Mouse (Mus musculus) liver, adult 2 months (tissue): ENCODE data around the gene Tomm40l.

Source experiments
- CTCF ChIP-seq: fragments of 200-500 bp; IDR thresholded peaks from 2 replicates; pipeline ENCODE4 v1.5.1; 2011; ENCODE audit warnings: low read depth, low read length, control low read depth
- POLR2A ChIP-seq: fragments of 200-500 bp; IDR thresholded peaks from 2 replicates; pipeline ENCODE4 v1.6.1; 2011; ENCODE audit warnings: low read length, control low read depth; ENCODE audit not compliant: insufficient read depth; ENCODE audit errors: extremely low read depth

GRCm38 (mm10) chr1:171221281-171222193 is 777 bp downstream of the Tomm40l start:
- TF ChIP-seq CTCF, result no peak
- peak; percentile 42; the same call in 1 of the 2 replicates for TF ChIP-seq POLR2A
